Mouse (Mus musculus): ENCODE measurements around the gene Cbwd1. TPM values are rescaled to one million over a fixed set of nuclear protein-coding genes. Genes with fewer than 3 reads are reported as not detected.

Cbwd1 gene
- polyA plus RNA-seq, 1 experiment from 2014 or later: 17.8 TPM

- H3K4me2 ChIP-seq: no peak overlapping the region
- no peaks in the 10 kb centered on the region for H3K4me1 ChIP-seq
- no peak overlapping the region for H3K9ac ChIP-seq
- no peaks in the 10 kb centered on the region for H3K27me3 ChIP-seq (replicated peaks)
- no peaks in the 10 kb centered on the region for H3K9me3 ChIP-seq
- no peaks in the 10 kb centered on the region for H3K36me3 ChIP-seq
- 64% methylated on average over 6 of the region's 6 CpGs for WGBS
- ATAC-seq (ENCODE audit: insufficient read depth, low FRiP score, low read depth): no peak
- H3K27ac ChIP-seq: no peak overlapping the region
- H3K4me3 ChIP-seq (replicated peaks): no peak overlapping the region
Measured at GRCm38 (mm10) chr19:24993526-24993925, 32.1 kb upstream of the Cbwd1 start.

- ATAC-seq (ENCODE audit: insufficient read depth, low FRiP score, low read depth): no peak
- WGBS: 59% methylated on average over 7 of the region's 7 CpGs
- Histone ChIP-seq H3K4me2 (no peak overlapping the region), H3K27me3 (replicated peaks) (no peaks in the 10 kb centered on the region), H3K4me3 (replicated peaks) (no peak overlapping the region), H3K9ac (no peak overlapping the region), H3K36me3 (no peaks in the 10 kb centered on the region), H3K4me1 (no peaks in the 10 kb centered on the region), H3K27ac (no peak overlapping the region), H3K9me3 (no peaks in the 10 kb centered on the region)
Measured at GRCm38 (mm10) chr19:24990138-24990822, 28.9 kb upstream of the Cbwd1 start.

GRCm38 (mm10) chr19:24988831-24989230 lies 27.4 kb upstream of the Cbwd1 start:
- H3K4me2 ChIP-seq: no peak overlapping the region
- no peak overlapping the region for H3K9ac ChIP-seq
- no peak overlapping the region for H3K27ac ChIP-seq
- 72% methylated on average over 5 of the region's 5 CpGs for WGBS
- H3K9me3 ChIP-seq: no peaks in the 10 kb centered on the region
- no peaks in the 10 kb centered on the region for H3K27me3 ChIP-seq (replicated peaks)
- H3K4me1 ChIP-seq: no peaks in the 10 kb centered on the region
- ATAC-seq (ENCODE audit: insufficient read depth, low FRiP score, low read depth): no peak
- no peak overlapping the region for H3K4me3 ChIP-seq (replicated peaks)
- H3K36me3 ChIP-seq: no peaks in the 10 kb centered on the region

GRCm38 (mm10) chr19:24987355-24987754 lies 25.9 kb upstream of the Cbwd1 start:
- no peak for ATAC-seq (ENCODE audit: insufficient read depth, low FRiP score, low read depth)
- H3K4me3 ChIP-seq (replicated peaks): no peak overlapping the region
- H3K9ac ChIP-seq: no peak overlapping the region
- no peaks in the 10 kb centered on the region for H3K27me3 ChIP-seq (replicated peaks)
- WGBS: 62% methylated on average over 4 of the region's 4 CpGs
- no peak overlapping the region for H3K27ac ChIP-seq
- H3K9me3 ChIP-seq: no peaks in the 10 kb centered on the region
- no peaks in the 10 kb centered on the region for H3K36me3 ChIP-seq
- no peak overlapping the region for H3K4me2 ChIP-seq
- no peaks in the 10 kb centered on the region for H3K4me1 ChIP-seq

- H3K27ac ChIP-seq: no peak overlapping the region
- no peak overlapping the region for H3K9ac ChIP-seq
- H3K9me3 ChIP-seq: no peaks in the 10 kb centered on the region
- H3K4me1 ChIP-seq: 0 out of 2 replicates have a peak, but pooled peaks cover 4% of the 10 kb centered on the region
- no peak overlapping the region for H3K4me2 ChIP-seq
- H3K4me3 ChIP-seq (replicated peaks): no peak overlapping the region
- 92% methylated on average over 2 of the region's 2 CpGs for WGBS
- no peaks in the 10 kb centered on the region for H3K27me3 ChIP-seq (replicated peaks)
- H3K36me3 ChIP-seq: no peaks in the 10 kb centered on the region
- ATAC-seq (ENCODE audit: insufficient read depth, low FRiP score, low read depth): no peak
Measured at GRCm38 (mm10) chr19:24985045-24985444, 23.6 kb upstream of the Cbwd1 start.

- H3K36me3 ChIP-seq: no peaks in the 10 kb centered on the region
- H3K27ac ChIP-seq: no peak overlapping the region
- WGBS: 62% methylated on average over 7 of the region's 7 CpGs
- no peak overlapping the region for H3K4me3 ChIP-seq (replicated peaks)
- no peak for ATAC-seq (ENCODE audit: insufficient read depth, low FRiP score, low read depth)
- H3K9me3 ChIP-seq: no peaks in the 10 kb centered on the region
- H3K4me2 ChIP-seq: no peak overlapping the region
- H3K9ac ChIP-seq: no peak overlapping the region
- 0 out of 2 replicates have a peak, but pooled peaks cover 4% of the 10 kb centered on the region for H3K4me1 ChIP-seq
- H3K27me3 ChIP-seq (replicated peaks): no peaks in the 10 kb centered on the region
Measured at GRCm38 (mm10) chr19:24983857-24984498, 22.6 kb upstream of the Cbwd1 start.

GRCm38 (mm10) chr19:24983050-24983449 lies 21.6 kb upstream of the Cbwd1 start:
- Histone ChIP-seq H3K27me3 (replicated peaks) (no peaks in the 10 kb centered on the region), H3K4me1 (0 out of 2 replicates have a peak, but pooled peaks cover 4% of the 10 kb centered on the region), H3K36me3 (no peaks in the 10 kb centered on the region), H3K4me3 (replicated peaks) (no peak overlapping the region), H3K27ac (no peak overlapping the region), H3K9ac (no peak overlapping the region), H3K9me3 (no peaks in the 10 kb centered on the region), H3K4me2 (no peak overlapping the region)
- WGBS: 75% methylated on average over 4 of the region's 4 CpGs
- no peak for ATAC-seq (ENCODE audit: insufficient read depth, low FRiP score, low read depth)

GRCm38 (mm10) chr19:24981294-24981693 lies 19.9 kb upstream of the Cbwd1 start:
- peak; percentile 27; the same call in 1 of the 2 replicates for ATAC-seq (ENCODE audit: insufficient read depth, low FRiP score, low read depth)
- Histone ChIP-seq H3K9me3 (no peaks in the 10 kb centered on the region), H3K36me3 (no peaks in the 10 kb centered on the region), H3K4me2 (no peak overlapping the region), H3K4me3 (replicated peaks) (no peak overlapping the region), H3K27me3 (replicated peaks) (no peaks in the 10 kb centered on the region), H3K27ac (no peak overlapping the region), H3K4me1 (0 out of 2 replicates have a peak, but pooled peaks cover 4% of the 10 kb centered on the region), H3K9ac (no peak overlapping the region)
- WGBS: 47% methylated on average over 8 of the region's 8 CpGs

- WGBS: 74% methylated on average over 10 of the region's 10 CpGs
- ATAC-seq (ENCODE audit: insufficient read depth, low FRiP score, low read depth): no peak
- 0 out of 2 replicates have a peak, but pooled peaks cover 4% of the 10 kb centered on the region for H3K4me1 ChIP-seq
Measured at GRCm38 (mm10) chr19:24978852-24979842, 17.7 kb upstream of the Cbwd1 start.

GRCm38 (mm10) chr19:24977991-24978390 lies 16.6 kb upstream of the Cbwd1 start:
- no peak overlapping the region for H3K4me3 ChIP-seq (replicated peaks)
- H3K36me3 ChIP-seq: no peaks in the 10 kb centered on the region
- no peak overlapping the region for H3K27ac ChIP-seq
- 63% methylated on average over 11 of the region's 11 CpGs for WGBS
- no peak overlapping the region for H3K4me2 ChIP-seq
- H3K4me1 ChIP-seq: 0 out of 2 replicates have a peak, but pooled peaks cover 4% of the 10 kb centered on the region
- no peaks in the 10 kb centered on the region for H3K9me3 ChIP-seq
- H3K27me3 ChIP-seq (replicated peaks): no peaks in the 10 kb centered on the region
- H3K9ac ChIP-seq: no peak overlapping the region
- ATAC-seq (ENCODE audit: insufficient read depth, low FRiP score, low read depth): no peak

More at GRCm38 (mm10) chr19:24978852-24979842, 17.7 kb upstream of the Cbwd1 start:
- Histone ChIP-seq H3K4me3 (replicated peaks) (no peak overlapping the region), H3K9ac (no peak overlapping the region), H3K27ac (no peak overlapping the region), H3K27me3 (replicated peaks) (no peaks in the 10 kb centered on the region), H3K36me3 (no peaks in the 10 kb centered on the region), H3K9me3 (no peaks in the 10 kb centered on the region), H3K4me2 (no peak overlapping the region)

- H3K27ac ChIP-seq: no peak overlapping the region; the same call in 1 of the 2 replicates
- H3K27me3 ChIP-seq (replicated peaks): no peaks in the 10 kb centered on the region
- H3K4me2 ChIP-seq: no peak overlapping the region
- WGBS: 66% methylated on average over 3 of the region's 3 CpGs
- H3K4me3 ChIP-seq (replicated peaks): no peak overlapping the region
- peak; percentile 47; the same call in 1 of the 2 replicates for ATAC-seq (ENCODE audit: insufficient read depth, low FRiP score, low read depth)
- H3K9ac ChIP-seq: no peak overlapping the region
- no peaks in the 10 kb centered on the region for H3K4me1 ChIP-seq
- H3K36me3 ChIP-seq: no peaks in the 10 kb centered on the region
- no peaks in the 10 kb centered on the region for H3K9me3 ChIP-seq
Measured at GRCm38 (mm10) chr19:24972701-24973390, 11.4 kb upstream of the Cbwd1 start.

All from stomach, embryonic 15.5 days (tissue).